Mouse (Mus musculus): ENCODE measurements around the gene Hdac8.

DNA sequence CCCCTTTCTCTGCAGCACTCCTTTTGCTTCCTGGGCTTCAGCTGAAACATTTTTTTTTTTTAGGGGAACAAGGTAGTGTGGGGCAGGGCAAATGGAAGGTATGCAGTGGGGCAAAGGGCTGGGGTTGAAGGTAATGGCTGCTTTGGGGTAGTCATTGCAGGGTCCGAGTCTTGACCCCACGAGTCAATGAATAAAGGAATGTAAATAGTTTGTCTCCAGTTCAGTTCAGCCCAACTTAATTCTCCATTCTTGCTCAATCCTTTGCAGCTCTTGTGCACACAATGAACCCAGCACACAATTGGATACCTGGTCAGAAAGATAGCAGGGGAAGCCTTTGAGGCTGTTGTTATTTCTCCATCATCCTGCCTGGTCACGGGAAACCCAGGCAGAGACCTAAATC, 194.0 kb downstream of the Hdac8 start:
- TF ChIP-seq CTCF (IDR thresholded peaks at IDR 0.05; ENCODE audit: low read depth) (no peak), EP300 (IDR thresholded peaks at IDR 0.05; ENCODE audit: low read depth) (no peak)
